Mouse (Mus musculus): ENCODE measurements at regions not wholly inside any gene's neighbourhood (a gene's known extent, or its start where the extent isn't known, plus 50 kb on each side); places are given as distances from the start of the nearest gene placed in this dataset.

- peak; percentile 96 for ATAC-seq (ENCODE audit: insufficient read depth)
- Histone ChIP-seq H3K36me3 (ENCODE audit: insufficient read depth) (no peaks in the 10 kb centered on the region), H3K4me2 (no peak overlapping the region), H3K27me3 (ENCODE audit: insufficient read depth, low read length) (no peaks in the 10 kb centered on the region), H3K27ac (ENCODE audit: low read depth) (no peak overlapping the region), H3K9ac (no peak overlapping the region), H3K4me1 (ENCODE audit: insufficient read depth) (no peaks in the 10 kb centered on the region), H3K9me3 (ENCODE audit: low read depth, low read length) (no peaks in the 10 kb centered on the region), H3K4me3 (ENCODE audit: low read depth, low read length) (no peak overlapping the region)
- no peak for TF ChIP-seq CTCF (IDR thresholded peaks at IDR 0.05; ENCODE audit: low read depth)
- peak; percentile 64 for DNase-seq
- 53% methylated on average over 2 of the region's 3 CpGs for WGBS
Observed at GRCm38 (mm10) chrX:156736951-156737553, 678.1 kb downstream of the Phex start.

- H3K4me2 ChIP-seq = no peak overlapping the region
- TF ChIP-seq CTCF (IDR thresholded peaks at IDR 0.05; ENCODE audit: low read depth) = no peak
- H3K27ac ChIP-seq (ENCODE audit: low read depth) = no peak overlapping the region
- H3K9me3 ChIP-seq (ENCODE audit: low read depth, low read length) = no peaks in the 10 kb centered on the region
- H3K36me3 ChIP-seq (ENCODE audit: insufficient read depth) = no peaks in the 10 kb centered on the region
- 43% methylated on average over 2 of the region's 2 CpGs for WGBS
- peak; percentile 5 for DNase-seq
- H3K4me1 ChIP-seq (ENCODE audit: insufficient read depth) = no peaks in the 10 kb centered on the region
- no peak overlapping the region for H3K4me3 ChIP-seq (ENCODE audit: low read depth, low read length)
- no peaks in the 10 kb centered on the region for H3K27me3 ChIP-seq (ENCODE audit: insufficient read depth, low read length)
- no peak overlapping the region for H3K9ac ChIP-seq
- no peak for ATAC-seq (ENCODE audit: insufficient read depth)
Observed at GRCm38 (mm10) chrX:156692236-156692635, 722.9 kb downstream of the Phex start.

GRCm38 (mm10) chrX:156677911-156678310, 737.2 kb downstream of the Phex start:
- no peak for TF ChIP-seq CTCF (IDR thresholded peaks at IDR 0.05; ENCODE audit: low read depth)
- Histone ChIP-seq H3K9me3 (ENCODE audit: low read depth, low read length) (no peaks in the 10 kb centered on the region), H3K4me2 (no peak overlapping the region)

GRCm38 (mm10) chrX:156673661-156674060, 741.5 kb downstream of the Phex start:
- no peak overlapping the region for H3K9ac ChIP-seq
- H3K27me3 ChIP-seq (ENCODE audit: insufficient read depth, low read length) = no peaks in the 10 kb centered on the region
- no peak overlapping the region for H3K27ac ChIP-seq (ENCODE audit: low read depth)
- H3K9me3 ChIP-seq (ENCODE audit: low read depth, low read length) = no peaks in the 10 kb centered on the region
- 54% methylated on average over 1 of the region's 1 CpGs for WGBS
- ATAC-seq (ENCODE audit: insufficient read depth) (no peak), DNase-seq (peak; percentile 52)
- no peak overlapping the region for H3K4me3 ChIP-seq (ENCODE audit: low read depth, low read length)
- H3K4me1 ChIP-seq (ENCODE audit: insufficient read depth) = no peaks in the 10 kb centered on the region
- TF ChIP-seq CTCF (IDR thresholded peaks at IDR 0.05; ENCODE audit: low read depth) = no peak
- no peak overlapping the region for H3K4me2 ChIP-seq
- no peaks in the 10 kb centered on the region for H3K36me3 ChIP-seq (ENCODE audit: insufficient read depth)

More at GRCm38 (mm10) chrX:156677911-156678310, 737.2 kb downstream of the Phex start:
- no peaks in the 10 kb centered on the region for H3K36me3 ChIP-seq (ENCODE audit: insufficient read depth)
- no peak overlapping the region for H3K4me3 ChIP-seq (ENCODE audit: low read depth, low read length)
- no peak overlapping the region for H3K9ac ChIP-seq
- no peak for ATAC-seq (ENCODE audit: insufficient read depth)
- H3K4me1 ChIP-seq (ENCODE audit: insufficient read depth) = no peaks in the 10 kb centered on the region
- DNase-seq = no peak
- no peaks in the 10 kb centered on the region for H3K27me3 ChIP-seq (ENCODE audit: insufficient read depth, low read length)
- no peak overlapping the region for H3K27ac ChIP-seq (ENCODE audit: low read depth)

- Histone ChIP-seq H3K27ac (ENCODE audit: low read depth) (no peak overlapping the region), H3K9ac (no peak overlapping the region), H3K27me3 (ENCODE audit: insufficient read depth, low read length) (no peaks in the 10 kb centered on the region), H3K4me1 (ENCODE audit: insufficient read depth) (no peaks in the 10 kb centered on the region), H3K4me3 (ENCODE audit: low read depth, low read length) (no peak overlapping the region), H3K36me3 (ENCODE audit: insufficient read depth) (no peaks in the 10 kb centered on the region), H3K4me2 (no peak overlapping the region), H3K9me3 (ENCODE audit: low read depth, low read length) (no peaks in the 10 kb centered on the region)
- ATAC-seq (ENCODE audit: insufficient read depth) (no peak), DNase-seq (no peak)
- no peak for TF ChIP-seq CTCF (IDR thresholded peaks at IDR 0.05; ENCODE audit: low read depth)
Observed at GRCm38 (mm10) chrX:156669521-156669920, 745.6 kb downstream of the Phex start.

All from lung, embryonic 14.5 days (tissue).